Mouse (Mus musculus) cortical plate, adult 2 months (tissue): ENCODE measurements around the gene Lrp1.

Source experiments
- CTCF ChIP-seq: fragments of 200-500 bp; IDR thresholded peaks from 2 replicates; pipeline ENCODE4 v1.5.1; 2011; ENCODE audit warnings: mild to moderate bottlenecking, control low read depth, low read length; ENCODE audit not compliant: insufficient read depth; ENCODE audit errors: extremely low read depth
- POLR2A ChIP-seq: fragments of 200-500 bp; IDR thresholded peaks from 2 replicates; pipeline ENCODE4 v1.6.1; 2011; ENCODE audit warnings: mild to moderate bottlenecking, low read length, control low read depth; ENCODE audit not compliant: insufficient read depth; ENCODE audit errors: extremely low read depth

GRCm38 (mm10) chr10:127509051-127509836 is 111.7 kb downstream of the Lrp1 start:
- TF ChIP-seq CTCF: peak; percentile 65
- TF ChIP-seq POLR2A: no peak
